Mouse (Mus musculus): Measurements from ENCODE around the gene Rwdd2b.
A peak's percentile ranks its signal among the peaks of the same experiment; 100 is the strongest.

The Rwdd2b gene

DNA sequence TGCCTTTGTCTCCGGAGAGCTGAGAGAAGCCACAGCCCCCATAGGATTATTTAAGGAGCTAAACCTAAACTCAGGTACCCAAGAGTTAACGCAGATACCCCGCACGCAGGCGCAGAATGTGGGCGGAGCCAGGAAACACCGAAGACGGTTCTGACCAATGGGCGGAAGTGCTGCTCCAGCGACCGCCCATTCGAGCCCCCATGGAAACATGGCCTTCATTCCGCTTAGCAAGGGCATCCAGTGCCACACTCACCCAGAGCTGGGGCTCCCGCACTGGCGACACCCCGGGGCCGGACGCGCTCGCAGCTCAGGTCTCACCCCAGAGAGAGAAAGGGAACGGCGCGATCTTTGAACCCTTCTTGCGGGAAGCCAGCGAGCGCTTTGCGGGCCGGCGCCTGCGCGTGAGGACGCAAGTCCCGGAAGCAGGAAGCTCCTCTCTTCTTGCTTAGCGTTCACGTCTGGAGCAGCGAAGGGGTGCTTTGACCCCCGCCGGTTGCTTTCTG is at the start of gene Rwdd2b:
TSS of gene Rwdd2b (minus strand) at position 390 of the 503 bp plus-strand sequence.
- peak; percentile 93 for DNase-seq (ENCODE audit: low spot score in 2 of 2)

DNA sequence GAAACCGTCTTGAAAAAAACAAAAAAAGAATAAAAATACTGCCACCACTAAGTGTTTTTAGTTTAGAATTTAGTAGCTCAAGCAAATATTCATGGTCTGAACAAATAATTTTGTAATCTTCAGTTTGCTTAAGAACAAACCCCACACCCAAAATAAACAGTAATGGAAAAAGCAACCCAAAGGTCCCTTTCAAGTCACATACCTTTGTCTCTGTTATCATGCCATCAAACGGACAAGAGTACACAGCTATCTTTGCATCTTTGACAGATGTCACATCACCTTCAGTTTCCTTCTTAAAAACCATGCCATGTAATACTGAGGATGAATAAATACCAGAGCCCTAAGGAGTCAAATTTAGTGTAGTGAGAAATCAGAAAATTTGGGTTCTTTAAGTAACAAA is 48.2 kb upstream of the Rwdd2b start:
- no peak for DNase-seq (ENCODE audit: low spot score in 2 of 2)

DNA sequence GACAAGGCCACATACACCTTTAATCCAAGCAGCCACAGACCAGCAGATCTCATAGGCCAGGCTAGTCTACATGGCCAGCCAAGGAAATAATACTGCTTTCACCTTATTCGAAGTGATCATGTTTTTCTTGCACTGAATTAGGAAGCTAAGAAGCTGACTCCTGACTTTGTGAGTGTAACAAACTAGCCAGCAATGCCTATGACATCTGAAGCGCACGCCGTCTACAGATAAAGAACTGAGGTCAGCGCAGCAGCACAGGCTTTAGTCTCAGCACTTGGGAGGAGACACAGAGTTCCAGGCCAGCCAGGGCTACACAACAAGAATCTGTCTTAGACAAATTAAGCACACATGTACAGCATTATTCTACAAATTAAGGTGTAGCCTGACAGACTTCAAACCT is 46.4 kb upstream of the Rwdd2b start:
- no peak for DNase-seq (ENCODE audit: low spot score in 2 of 2)

DNA sequence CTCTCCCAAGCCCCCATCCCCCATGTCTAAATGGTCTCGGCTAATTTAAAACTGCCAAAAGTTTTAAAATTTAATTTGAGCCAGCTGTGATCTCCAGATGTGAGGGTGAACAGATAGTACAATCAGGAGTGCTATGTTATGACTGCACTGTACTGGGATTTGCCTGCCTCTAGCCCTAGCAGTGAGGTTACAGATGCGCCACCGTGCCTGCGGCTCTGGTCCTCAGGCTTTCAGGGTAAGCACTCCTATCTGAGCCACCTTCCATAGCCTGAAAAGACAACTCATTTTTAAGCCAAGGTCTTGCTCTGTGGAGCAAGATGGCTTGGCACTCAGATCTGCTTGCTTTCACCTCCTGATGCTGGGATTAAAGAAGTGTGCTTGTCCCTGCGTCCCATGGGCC is 44.0 kb upstream of the Rwdd2b start:
- no peak for DNase-seq (ENCODE audit: low spot score in 2 of 2)

DNA sequence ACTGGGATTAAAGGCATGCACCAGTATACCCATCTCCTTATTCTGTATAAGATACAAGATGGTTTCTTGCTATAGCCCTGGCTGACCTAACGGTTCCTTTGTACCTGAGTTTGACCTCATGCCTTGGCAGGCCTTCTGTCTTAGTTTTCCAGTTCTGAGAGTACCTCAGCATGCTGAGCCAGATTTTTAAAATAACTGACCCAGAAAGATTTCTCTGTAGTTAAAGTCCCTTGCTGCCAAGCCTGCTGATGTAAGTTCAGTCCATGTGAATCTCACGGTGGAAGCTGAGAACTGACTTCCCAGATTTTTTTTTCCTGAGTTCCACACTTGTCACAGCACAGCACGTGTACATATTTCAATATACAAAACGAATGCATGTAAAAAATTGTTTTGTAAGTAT is 30.2 kb upstream of the Rwdd2b start:
- DNase-seq (ENCODE audit: low spot score in 2 of 2): no peak

DNA sequence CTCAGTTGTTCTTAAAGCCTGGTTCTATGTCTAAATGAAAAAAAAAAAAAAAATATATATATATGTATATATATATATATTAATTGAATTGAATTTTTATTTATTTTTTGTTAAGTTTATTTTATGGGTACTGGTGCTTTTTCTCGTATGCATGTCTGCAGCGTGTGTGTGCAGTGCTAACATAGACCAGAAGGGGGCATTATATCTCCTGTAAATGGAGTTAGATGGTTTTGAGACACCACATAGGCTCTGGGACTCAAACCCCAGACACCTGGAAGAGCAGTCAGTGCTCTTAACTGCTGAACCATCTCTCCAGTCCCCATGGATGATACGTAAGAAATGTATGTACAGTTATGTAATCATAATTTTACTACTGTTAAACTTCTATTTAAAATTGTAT is 18.4 kb upstream of the Rwdd2b start:
- no peak for DNase-seq (ENCODE audit: low spot score in 2 of 2)

DNA sequence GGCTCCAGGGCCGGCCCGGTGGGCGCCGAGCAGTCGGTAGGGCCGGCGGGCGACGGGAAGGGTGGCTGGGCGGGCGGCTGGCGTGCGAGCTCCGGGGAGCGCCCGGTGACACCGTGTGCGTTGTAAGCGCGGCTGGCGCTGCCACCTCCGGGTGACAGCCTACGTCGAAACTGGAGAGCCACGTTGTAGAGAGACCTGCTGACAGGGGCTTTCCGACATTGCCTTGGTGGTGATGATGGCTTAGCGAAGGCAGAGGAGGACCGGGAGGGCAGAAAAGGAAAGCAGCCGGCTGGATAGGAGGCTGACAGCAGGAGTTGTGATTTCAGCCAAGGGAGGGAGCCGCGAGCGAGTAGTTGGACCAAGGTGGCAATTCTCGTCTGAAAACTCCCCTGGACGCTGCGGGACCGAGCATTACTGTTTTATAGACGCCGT is 14.8 kb upstream of the Rwdd2b start:
- peak; percentile 43 to 44 for DNase-seq (ENCODE audit: low spot score in 2 of 2)

DNA sequence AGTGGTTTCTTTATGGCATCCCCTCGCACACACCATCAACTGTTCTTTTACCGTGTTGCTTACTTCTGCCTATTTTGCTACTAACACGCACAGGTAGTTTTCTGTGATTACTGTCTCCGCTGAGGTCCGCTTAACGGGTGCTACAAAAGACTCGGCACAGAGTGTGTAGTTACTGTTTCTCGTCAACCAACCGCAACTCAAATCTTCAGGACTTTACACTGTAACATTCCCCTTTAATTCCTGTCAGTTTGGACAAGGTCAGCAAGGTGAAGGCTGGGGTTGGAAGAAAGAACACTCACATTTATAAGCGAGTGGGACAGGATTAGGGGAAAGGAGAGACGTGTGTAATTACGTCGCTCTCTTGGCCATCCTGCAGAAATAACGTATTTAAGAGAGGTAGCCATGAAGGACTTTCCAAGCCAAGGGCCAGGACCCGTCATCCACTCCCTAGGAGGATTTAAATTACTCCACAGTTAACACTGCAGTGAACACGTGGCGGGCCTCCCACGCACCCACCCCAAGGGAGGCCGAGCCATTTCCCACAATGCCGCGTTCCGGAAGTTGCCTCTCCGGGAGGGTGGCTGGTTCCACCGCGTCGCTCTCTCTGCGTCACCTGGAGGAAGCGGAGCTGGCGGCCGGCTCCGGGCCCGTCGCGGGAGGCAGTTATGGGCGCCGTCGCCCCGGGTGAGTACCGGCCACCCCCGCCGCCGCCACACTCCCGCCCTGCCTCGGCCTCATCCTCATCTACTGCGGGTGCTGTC is 14.2 kb upstream of the Rwdd2b start, which contains the start of gene Usp16:
TSS of gene Usp16 (plus strand) at position 285 of the 761 bp plus-strand sequence.
- peak; percentile 96 to 97 for DNase-seq (ENCODE audit: low spot score in 2 of 2)

DNA sequence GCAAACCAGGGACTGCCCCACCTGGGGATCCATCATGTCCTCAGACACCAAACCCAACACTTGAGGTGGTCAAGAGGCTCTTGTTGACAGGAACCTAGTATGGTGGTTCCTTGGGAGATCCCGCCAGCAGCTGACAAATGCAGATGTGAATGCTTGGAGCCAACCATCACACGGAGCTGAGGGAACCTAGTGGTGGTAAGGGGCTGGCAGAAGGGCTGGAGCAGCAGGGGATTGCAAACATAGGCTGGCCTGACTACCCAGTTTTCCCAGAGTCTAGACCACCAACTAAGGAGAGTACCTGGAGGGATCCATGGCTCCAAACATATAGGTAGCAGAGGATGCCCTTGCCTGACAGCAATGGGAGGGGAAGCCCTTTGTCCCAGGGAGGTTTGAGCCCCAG is 12.9 kb upstream of the Rwdd2b start:
- no peak for DNase-seq (ENCODE audit: low spot score in 2 of 2)

DNA sequence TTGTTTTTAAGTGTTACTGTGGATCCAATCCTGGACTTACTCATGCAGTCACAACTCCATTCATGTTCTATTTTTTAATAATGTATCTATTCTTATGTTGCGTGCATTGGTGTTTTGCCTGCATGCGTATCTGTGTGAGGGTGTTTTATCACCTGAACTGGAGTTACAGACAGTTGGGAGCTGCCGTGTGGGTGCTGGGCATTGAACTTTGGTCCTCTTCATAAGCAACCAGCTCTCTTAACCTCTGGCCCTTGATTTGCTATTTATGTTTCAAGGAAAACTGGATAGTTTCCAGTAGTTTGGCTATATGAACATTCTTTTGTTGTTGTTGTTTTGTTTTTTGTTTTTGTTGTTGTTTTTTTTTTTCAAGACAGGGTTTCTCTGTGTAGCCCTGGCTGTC is 5.2 kb upstream of the Rwdd2b start:
- no peak for DNase-seq (ENCODE audit: low spot score in 2 of 2)

DNA sequence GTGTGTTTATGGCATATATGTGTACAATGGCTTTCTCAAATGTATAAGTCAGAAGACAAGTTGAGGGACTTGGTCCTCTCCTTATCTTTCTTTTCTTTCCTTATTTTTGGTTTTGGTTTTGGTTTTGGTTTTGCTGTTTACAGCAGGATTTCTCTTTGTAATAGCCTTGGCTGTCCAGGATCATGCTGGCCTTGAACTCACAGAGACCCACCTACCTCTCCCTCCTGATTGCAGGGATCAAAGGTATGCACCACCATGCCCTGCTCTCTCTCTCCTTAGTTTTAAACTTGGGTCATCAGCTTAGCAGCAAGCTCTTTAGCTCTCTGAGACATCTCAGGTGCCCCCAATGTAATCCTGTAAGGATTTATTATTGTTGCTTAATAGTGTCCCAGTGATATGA is 4.7 kb upstream of the Rwdd2b start:
- no peak for DNase-seq (ENCODE audit: low spot score in 2 of 2)

DNA sequence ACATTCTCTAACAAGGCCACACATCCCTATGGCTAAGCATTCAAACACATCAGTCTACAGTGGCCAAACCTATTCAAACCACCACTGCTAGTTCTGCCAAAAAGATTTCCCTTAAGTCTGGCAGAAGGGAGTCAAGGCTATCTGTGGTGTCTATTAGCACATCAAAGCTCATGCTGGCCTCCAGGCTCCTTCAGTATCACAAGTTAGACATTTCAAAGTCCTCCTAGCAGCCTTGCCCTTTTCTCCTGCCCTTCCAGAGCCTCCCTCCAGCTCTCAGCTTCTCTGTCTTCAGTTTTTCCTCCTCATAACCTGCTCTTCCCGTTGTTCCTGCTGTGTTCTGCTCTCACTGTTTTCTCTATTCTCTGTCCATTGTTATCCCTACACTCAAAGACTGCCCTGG is 3.7 kb upstream of the Rwdd2b start:
- no peak for DNase-seq (ENCODE audit: low spot score in 2 of 2)

DNA sequence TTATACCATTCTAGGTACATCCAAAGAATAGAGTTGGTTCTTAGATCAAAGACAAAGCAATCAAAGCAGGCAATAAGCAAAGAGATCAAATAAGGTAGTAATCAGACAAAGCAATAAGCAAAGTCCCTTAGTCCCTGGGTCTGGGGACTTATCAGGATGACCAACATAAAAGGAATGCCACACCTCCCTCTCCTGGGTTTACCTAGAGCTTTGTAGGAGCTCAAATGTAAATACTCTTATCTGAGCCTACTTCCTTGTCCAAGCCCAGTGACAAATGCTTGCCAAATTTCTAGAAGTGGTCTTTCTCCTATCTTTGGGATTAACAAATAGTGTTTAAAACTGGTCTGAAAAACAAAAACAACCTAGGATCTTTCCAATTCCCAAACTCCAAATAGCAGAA is 2.9 kb upstream of the Rwdd2b start:
- no peak for DNase-seq (ENCODE audit: low spot score in 2 of 2)

DNA sequence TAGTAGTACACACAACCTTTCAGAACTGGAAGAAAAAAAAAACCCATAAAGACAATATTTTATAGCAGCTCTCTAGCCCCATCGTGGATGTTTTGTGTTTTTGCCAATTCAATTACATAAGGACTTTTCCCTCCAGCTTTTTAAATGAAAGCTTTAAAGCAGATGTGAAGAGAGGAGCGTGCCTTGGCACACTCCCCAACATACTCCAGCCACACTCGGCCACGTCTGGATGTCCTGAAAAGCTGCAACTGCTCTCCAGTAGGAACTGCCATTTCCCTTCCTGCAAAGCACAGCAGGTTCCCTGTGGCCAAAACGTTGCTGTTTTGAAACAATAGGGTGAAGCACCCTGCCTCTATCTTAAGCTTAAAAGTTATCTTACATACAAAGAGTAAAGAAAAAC is 1.9 kb upstream of the Rwdd2b start:
- DNase-seq (ENCODE audit: low spot score in 2 of 2): no peak

DNA sequence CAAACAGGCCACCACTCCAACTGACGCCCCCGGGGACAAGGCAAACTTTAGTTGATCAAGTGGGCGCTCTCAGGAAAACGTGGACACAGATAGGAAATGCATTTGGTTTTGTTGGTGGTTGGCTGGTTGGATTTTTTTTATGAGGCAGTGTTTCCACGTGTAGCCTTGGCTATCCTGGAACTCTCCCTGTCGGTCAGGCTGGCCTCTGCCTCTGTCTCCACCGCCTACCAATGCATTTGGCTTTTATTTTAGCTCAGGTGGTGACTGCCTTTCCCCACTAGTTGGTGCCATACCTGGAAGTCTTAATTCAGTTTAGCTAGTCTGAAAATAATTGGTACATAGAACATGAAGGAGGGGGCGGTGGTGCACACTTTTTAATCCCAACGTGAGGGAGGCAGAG is 716 bp upstream of the Rwdd2b start:
- DNase-seq (ENCODE audit: low spot score in 2 of 2): no peak

DNA sequence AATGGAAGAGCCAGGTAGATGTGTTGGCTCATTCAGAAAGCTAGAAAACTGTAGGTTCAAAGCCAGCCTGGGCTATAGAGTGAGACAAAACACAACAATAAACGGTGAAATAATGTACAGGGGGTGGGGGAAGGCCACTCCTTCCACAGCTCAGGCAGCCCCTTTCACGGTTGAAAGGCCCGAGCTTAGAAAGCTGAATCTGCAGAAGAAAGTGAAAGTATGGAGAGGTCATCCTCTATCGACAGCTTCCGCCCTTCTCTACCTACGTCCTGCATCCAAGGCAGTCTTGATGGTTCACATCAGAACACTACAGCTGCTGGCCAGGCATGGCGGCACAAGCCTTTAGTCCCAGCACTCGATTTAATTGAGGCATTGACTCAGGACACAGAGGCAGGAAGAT is 1.7 kb downstream of the Rwdd2b start:
- no peak for DNase-seq (ENCODE audit: low spot score in 2 of 2)

DNA sequence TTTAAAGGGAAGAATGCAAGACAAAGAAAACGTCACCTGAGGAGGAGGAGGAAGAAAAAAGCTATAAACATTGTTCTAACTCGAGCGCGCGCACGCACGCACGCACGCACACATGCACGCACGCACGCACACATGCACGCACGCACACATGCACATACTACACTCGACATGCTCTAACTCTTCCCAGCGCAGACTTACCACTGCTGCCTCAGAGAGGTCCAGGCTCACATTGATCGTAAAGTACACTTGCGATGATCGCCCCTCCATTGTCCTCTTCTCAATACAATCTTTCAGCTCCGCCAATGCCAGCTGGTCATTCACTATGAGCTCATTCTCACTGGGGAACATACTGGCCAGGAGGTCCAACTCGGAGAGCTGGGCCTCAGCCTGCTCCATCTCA is 3.3 kb downstream of the Rwdd2b start:
- no peak for DNase-seq (ENCODE audit: low spot score in 2 of 2)

DNA sequence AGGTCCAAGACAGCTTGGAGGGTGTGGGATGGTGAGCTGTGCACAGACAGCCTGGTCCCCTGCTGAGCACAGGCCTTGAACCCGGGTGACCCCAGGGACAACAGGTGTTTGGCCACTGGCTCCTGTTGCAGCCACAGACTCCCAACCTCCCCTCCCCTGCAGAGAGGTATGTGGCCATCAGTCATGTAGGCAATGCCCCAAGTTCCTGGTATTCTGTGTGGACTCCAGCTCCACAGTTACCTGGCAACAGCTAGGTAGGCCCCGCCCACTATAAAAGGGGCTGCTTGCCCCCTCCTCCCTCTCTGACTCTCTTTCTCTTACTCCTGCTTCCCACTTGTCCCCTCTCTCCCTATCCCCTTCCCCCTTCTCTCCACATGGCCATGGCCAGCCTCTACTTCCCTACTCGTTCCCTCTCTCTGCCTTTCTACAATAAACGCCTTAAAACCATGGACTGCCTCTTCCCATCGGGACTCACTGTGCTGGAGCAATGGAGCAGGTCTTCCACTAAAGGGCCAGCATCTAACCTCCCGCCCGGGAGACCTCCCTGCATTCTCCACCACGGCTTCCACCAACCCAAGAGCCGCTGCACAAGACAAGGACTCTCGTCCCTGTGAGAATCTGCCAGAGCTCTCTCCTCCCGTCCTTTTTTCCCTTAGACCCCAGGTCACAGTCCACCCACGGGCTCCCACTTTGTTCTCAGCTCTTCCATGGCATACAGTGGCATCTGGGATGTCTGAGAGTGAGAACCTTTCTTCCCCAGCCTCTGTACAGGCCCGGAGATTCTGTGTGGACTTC is 4.8 kb downstream of the Rwdd2b start:
- DNase-seq (ENCODE audit: low spot score in 2 of 2): no peak

DNA sequence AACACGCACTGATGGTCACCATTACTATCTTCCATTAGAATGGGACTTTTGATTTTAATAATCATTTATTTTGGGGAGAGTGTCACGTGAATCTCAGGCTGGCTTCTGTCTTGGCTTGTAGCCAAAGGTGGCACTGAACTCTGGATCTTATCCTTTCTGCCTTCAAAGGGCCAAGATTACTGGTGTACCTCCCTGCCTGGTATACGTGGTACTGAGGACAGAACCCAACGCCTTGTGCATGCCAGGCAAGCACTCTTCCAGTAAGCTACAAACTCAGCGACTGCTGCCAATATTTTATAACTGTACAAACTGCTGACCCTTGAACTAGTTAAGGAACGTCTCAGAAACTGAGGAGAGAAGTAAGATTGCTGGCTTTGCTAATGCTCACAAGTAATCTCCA is 5.4 kb downstream of the Rwdd2b start:
- DNase-seq (ENCODE audit: low spot score in 2 of 2): no peak

DNA sequence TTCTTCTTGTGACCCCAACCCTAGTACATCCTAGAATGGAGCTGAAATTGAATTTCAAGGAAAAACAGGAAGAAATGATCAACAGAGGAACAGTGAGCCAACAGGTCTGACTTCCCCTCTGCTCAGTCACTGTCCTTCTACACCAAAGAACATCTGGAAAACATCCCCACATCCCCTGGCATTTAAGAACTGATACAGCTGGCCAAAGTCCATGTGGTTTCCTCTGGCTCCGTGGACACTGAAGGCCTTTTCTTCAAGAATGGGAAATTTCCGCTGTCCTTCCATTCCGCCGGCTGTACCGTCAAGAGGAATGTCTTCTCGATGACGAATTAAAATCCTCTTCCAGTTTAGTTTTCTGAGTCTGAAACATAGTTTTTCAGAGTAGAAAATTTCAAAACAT is 6.1 kb downstream of the Rwdd2b start:
- DNase-seq (ENCODE audit: low spot score in 2 of 2): no peak

DNA sequence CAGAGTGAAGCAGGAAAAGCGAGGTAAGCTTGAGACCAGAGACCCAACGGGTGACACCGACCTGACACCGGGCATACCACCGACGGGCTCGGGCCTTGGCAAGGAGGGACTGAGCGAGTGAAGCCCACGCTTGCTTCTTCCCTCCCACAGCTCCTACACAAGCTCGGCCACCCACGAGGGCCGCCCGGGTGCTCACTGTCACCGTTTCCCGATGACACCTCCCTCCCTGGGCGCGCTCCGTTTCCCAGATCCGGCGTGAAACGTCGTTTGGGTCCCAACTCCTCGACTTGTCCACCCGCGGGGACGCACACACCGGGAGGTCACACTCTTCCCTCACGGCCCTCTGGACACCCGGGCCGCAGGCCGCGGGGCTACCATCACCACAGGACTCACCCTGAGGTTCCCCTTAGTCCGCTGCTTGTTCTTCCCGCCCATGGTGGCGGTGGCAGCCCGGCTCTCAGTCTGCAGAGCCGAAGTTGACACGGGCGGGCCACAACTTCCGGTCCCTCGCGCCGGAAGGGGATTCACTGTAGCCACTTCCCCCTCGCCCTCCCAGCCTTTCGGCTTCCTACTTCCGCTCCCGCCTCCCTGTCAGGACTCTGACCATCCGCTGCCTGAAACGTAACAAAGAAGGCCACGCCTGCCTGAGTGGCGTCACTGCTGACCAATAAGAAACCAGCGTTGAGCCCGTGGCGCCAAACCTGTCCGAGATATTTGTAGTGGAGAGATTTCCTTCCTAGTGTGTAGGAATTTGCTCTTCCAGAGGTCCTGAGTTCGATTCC is 8.1 kb downstream of the Rwdd2b start, which contains the start of gene Ltn1:
TSS of gene Ltn1 (minus strand) at position 580 of the 782 bp plus-strand sequence.
- DNase-seq (ENCODE audit: low spot score in 2 of 2): peak; percentile 95 to 99

DNA sequence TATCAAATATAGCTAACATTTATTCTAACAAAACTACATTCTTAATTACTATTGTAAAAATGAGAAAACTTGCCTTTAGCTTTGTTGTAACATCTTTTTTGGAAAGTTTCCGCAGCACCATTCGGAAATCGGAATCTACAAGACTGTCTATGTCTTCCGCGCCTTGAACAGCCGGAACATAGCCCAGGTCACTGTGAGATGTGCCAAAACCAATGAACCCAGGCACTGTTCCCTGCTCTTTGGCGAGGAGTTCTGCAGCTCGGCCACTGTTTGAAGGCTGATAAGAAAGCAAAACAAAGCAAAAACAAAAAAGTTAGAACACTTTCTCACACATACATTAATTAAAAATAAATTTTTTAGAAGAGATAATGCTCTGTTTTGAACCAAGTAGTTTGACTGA is 12.9 kb downstream of the Rwdd2b start:
- no peak for DNase-seq (ENCODE audit: low spot score in 2 of 2)
